Mouse (Mus musculus) layer of hippocampus, adult 6 months (tissue): Measurements from ENCODE around the gene Olfr871. TPM values are rescaled to one million over a fixed set of nuclear protein-coding genes. Genes with fewer than 3 reads are reported as not detected.

Source experiments
- long read RNA-seq, 2 experiments: library from polyadenylated mRNA; unstranded; transcript quantifications; one replicate each; pipeline ENCODE4 v2.0.0; 2019 to 2020
- polyA plus RNA-seq: library from polyadenylated mRNA; unstranded; fragments of <200 nt; fragmentation: Nextera tagmentation; gene quantifications from 2 replicates; pipeline ENCODE4 v1.2.3, GENCODE M21; 2021

Gene Olfr871
- polyA plus RNA-seq, result not detected in 2 replicates
- long read RNA-seq, experiment 1, result 0 reads
- long read RNA-seq, experiment 2, result 0 reads

GRCm38 (mm10) chr9:20211907-20212306 is at the start of gene Olfr871:
Gene Olfr871, plus strand, starts transcription at chr9:20212207.

GRCm38 (mm10) chr9:20173957-20174356 is 38.0 kb upstream of the Olfr871 start, which contains the start of gene Olfr870:
Gene Olfr870, minus strand, starts transcription at chr9:20174057.

GRCm38 (mm10) chr9:20236819-20237218 is 24.8 kb downstream of the Olfr871 start, which contains the start of gene Olfr872:
Gene Olfr872, plus strand, starts transcription at chr9:20237119.

Other genes with a start within 250 kb of the Olfr871 start
- not detected in 2 replicates for gene Olfr866, start 184.2 kb upstream of the Olfr871 start, polyA plus RNA-seq
- not detected in 2 replicates for gene Olfr867, start 154.6 kb upstream of the Olfr871 start, polyA plus RNA-seq
- gene Olfr868, start 113.6 kb upstream of the Olfr871 start, polyA plus RNA-seq, result not detected in 2 replicates
- gene Olfr869, start 83.2 kb upstream of the Olfr871 start, polyA plus RNA-seq, result not detected in 2 replicates
- not detected in 2 replicates for gene Olfr870, start 38.1 kb upstream of the Olfr871 start, polyA plus RNA-seq
- not detected in 2 replicates for gene Olfr872, start 24.9 kb downstream of the Olfr871 start, polyA plus RNA-seq
- gene Olfr39, start 70.1 kb downstream of the Olfr871 start, polyA plus RNA-seq, result not detected in 2 replicates
- not detected in 2 replicates for gene Olfr873, start 86.3 kb downstream of the Olfr871 start, polyA plus RNA-seq
- not detected in 2 replicates for gene Olfr18, start 123.9 kb downstream of the Olfr871 start, polyA plus RNA-seq
- 48.9 and 51.2 TPM in 2 replicates for gene Zfp560, start 173.0 kb downstream of the Olfr871 start, polyA plus RNA-seq
- gene Zfp26, start 248.0 kb downstream of the Olfr871 start, polyA plus RNA-seq, result 9.9 and 10.3 TPM in 2 replicates